Mouse (Mus musculus): ENCODE results near the gene Lipt2.

DNA sequence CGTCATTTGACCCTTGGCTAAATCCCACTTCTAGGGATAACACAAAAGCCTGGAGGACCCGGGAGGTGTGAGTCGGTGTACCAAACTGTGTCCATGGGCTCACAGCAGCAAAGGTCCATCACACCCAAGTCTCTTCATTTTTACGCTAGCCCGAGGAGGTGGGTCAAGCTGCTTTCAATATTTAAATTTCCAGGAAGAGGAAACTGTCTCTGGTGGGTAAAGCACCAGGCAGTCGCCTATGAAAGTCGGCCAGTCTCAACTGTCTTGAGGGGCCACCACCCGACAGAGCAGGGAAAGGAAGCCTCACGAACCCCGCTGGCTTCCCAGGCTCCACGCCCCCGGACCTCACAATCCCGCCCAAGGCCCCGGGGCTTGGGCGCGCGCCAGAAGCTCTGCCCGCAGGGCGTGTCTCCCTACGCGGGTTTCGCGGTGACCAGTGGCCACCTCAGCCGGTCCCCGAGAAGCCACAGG is 38.3 kb upstream of the Lipt2 start:
- TF ChIP-seq CTCF (IDR thresholded peaks at IDR 0.05; ENCODE audit: low read depth, low read length) (no peak), POLR2A (IDR thresholded peaks at IDR 0.05; ENCODE audit: borderline replicate concordance, low read depth, low read length) (no peak)
